Mouse (Mus musculus) myocyte (in vitro differentiated cells): Measurements from ENCODE around the gene Tcf7l1. TPM values are rescaled to one million over a fixed set of nuclear protein-coding genes. Genes with fewer than 3 reads are reported as not detected.

Experiments
- H3K27me3 ChIP-seq: one replicate; pipeline ENCODE4 v1.6.1; 2011; ENCODE audit not compliant: control insufficient read depth, insufficient read depth, insufficient read length
- H3K36me3 ChIP-seq: one replicate; pipeline ENCODE4 v1.6.1; 2011; ENCODE audit not compliant: control insufficient read depth, insufficient read depth
- H3K4me2 ChIP-seq: one replicate; pipeline ENCODE4 v1.6.1; 2011; ENCODE audit warnings: low read depth, control low read depth
- H3K4me3 ChIP-seq: one replicate; pipeline ENCODE4 v1.5.1; 2011; ENCODE audit warnings: mild to moderate bottlenecking, control low read depth, moderate library complexity
- H3K79me2 ChIP-seq: one replicate; pipeline ENCODE4 v1.6.1; 2011; ENCODE audit not compliant: control insufficient read depth, insufficient read depth
- H3ac ChIP-seq: one replicate; pipeline ENCODE4 v1.6.1; 2011; ENCODE audit not compliant: control insufficient read depth, insufficient read length
- CEBPB ChIP-seq: IDR thresholded peaks from 2 replicates; pipeline ENCODE4 v1.6.1; 2011; ENCODE audit warnings: mild to moderate bottlenecking, moderate library complexity; ENCODE audit not compliant: poor library complexity, insufficient read depth, severe bottlenecking
- E2F4 ChIP-seq: IDR thresholded peaks from one replicate; pipeline ENCODE4 v1.6.1; 2011; ENCODE audit warnings: mild to moderate bottlenecking, control low read depth, moderate library complexity; ENCODE audit not compliant: insufficient read depth
- MAX ChIP-seq: IDR thresholded peaks from one replicate; pipeline ENCODE4 v1.6.1; 2011; ENCODE audit warnings: low read depth, mild to moderate bottlenecking, control low read depth
- MYOD1 ChIP-seq, 3 experiments: IDR thresholded peaks; one replicate each; pipeline ENCODE4 v1.6.1; 2011; ENCODE audit warnings: control low read depth in 2 of 3, low read depth in 2 of 3, mild to moderate bottlenecking in 2 of 3, moderate library complexity in 1 of 3; ENCODE audit not compliant: insufficient read length in 2 of 3, control insufficient read depth in 1 of 3
- MYOG ChIP-seq, 3 experiments: IDR thresholded peaks; one replicate each; pipeline ENCODE4 v1.6.1; 2011; ENCODE audit warnings: control low read depth in 2 of 3, low read depth in 2 of 3, mild to moderate bottlenecking in 2 of 3; ENCODE audit not compliant: insufficient read length in 2 of 3, control insufficient read depth in 1 of 3, insufficient read depth in 1 of 3
- POLR2A ChIP-seq: IDR thresholded peaks from one replicate; pipeline ENCODE4 v1.6.1; 2011; ENCODE audit warnings: low read depth, mild to moderate bottlenecking, control low read depth, moderate library complexity; ENCODE audit not compliant: insufficient read length
- POLR2AphosphoS2 ChIP-seq: IDR thresholded peaks from one replicate; pipeline ENCODE4 v1.6.1; 2011; ENCODE audit warnings: low read depth, control low read depth; ENCODE audit not compliant: insufficient read length
- REST ChIP-seq: IDR thresholded peaks from one replicate; pipeline ENCODE4 v1.6.1; 2011; ENCODE audit warnings: mild to moderate bottlenecking, control low read depth, moderate library complexity; ENCODE audit not compliant: insufficient read depth, insufficient read length
- SRF ChIP-seq: IDR thresholded peaks from one replicate; pipeline ENCODE4 v1.6.1; 2011; ENCODE audit warnings: low read depth; ENCODE audit not compliant: control insufficient read depth, insufficient read length
- TCF12 ChIP-seq: IDR thresholded peaks from one replicate; pipeline ENCODE4 v1.6.1; 2011; ENCODE audit warnings: mild to moderate bottlenecking, control low read depth; ENCODE audit not compliant: poor library complexity, insufficient read depth, severe bottlenecking
- TCF3 ChIP-seq: IDR thresholded peaks from one replicate; pipeline ENCODE4 v1.6.1; 2011; ENCODE audit warnings: low read depth, control low read depth; ENCODE audit not compliant: insufficient read length
- USF1 ChIP-seq: IDR thresholded peaks from one replicate; pipeline ENCODE4 v1.6.1; 2011; ENCODE audit warnings: low read depth, mild to moderate bottlenecking, control low read depth, moderate library complexity
- polyA plus RNA-seq: library from polyadenylated mRNA; unstranded; fragments of >200 nt; fragmentation: generic; extraction: Trizol; gene quantifications from one replicate; pipeline ENCODE4 v1.2.1, GENCODE M21; 2012; ENCODE audit warnings: missing spikeins

The Tcf7l1 gene
- polyA plus RNA-seq, 1 experiment: 13.3 TPM

- Histone ChIP-seq H3K36me3 (peaks cover 32% of the 10 kb centered on the region), H3K79me2 (no peaks in the 10 kb centered on the region), H3K27me3 (no peaks in the 10 kb centered on the region), H3K4me3 (no peak overlapping the region), H3K4me2 (no peak overlapping the region), H3ac (no peak overlapping the region)
- no peak for TF ChIP-seq POLR2A
These were observed 181.4 kb downstream of the Tcf7l1 start for GRCm38 (mm10) chr6:72607676-72608075.

- Histone ChIP-seq H3K27me3 (no peaks in the 10 kb centered on the region), H3K79me2 (no peaks in the 10 kb centered on the region), H3K4me2 (no peak overlapping the region), H3K4me3 (no peak overlapping the region), H3K36me3 (peaks cover 32% of the 10 kb centered on the region), H3ac (no peak overlapping the region)
- TF ChIP-seq E2F4 (no peak), USF1 (no peak), MYOG (IDR thresholded peaks at IDR 0.05; ENCODE audit: control insufficient read depth in 1 of 3, insufficient read depth in 1 of 3, insufficient read length in 2 of 3, low read depth in 2 of 3) (no peak), TCF3 (no peak), MAX (no peak), MYOD1 (IDR thresholded peaks at IDR 0.05; ENCODE audit: control insufficient read depth in 1 of 3, insufficient read length in 2 of 3, low read depth in 2 of 3) (no peak), SRF (no peak), REST (no peak), POLR2AphosphoS2 (no peak), TCF12 (no peak), POLR2A (no peak), CEBPB (no peak)
These were observed 182.0 kb downstream of the Tcf7l1 start for GRCm38 (mm10) chr6:72607060-72607459.

GRCm38 (mm10) chr6:72604066-72604465 is 185.0 kb downstream of the Tcf7l1 start:
- H3K4me3 ChIP-seq: no peak overlapping the region
- peaks cover 18% of the 10 kb centered on the region for H3K36me3 ChIP-seq
- no peaks in the 10 kb centered on the region for H3K79me2 ChIP-seq
- no peaks in the 10 kb centered on the region for H3K27me3 ChIP-seq
- no peak overlapping the region for H3K4me2 ChIP-seq
- H3ac ChIP-seq: no peak overlapping the region
- TF ChIP-seq TCF3: no peak
- TF ChIP-seq E2F4: no peak
- TF ChIP-seq TCF12: no peak
- TF ChIP-seq CEBPB: peak; percentile 25; the same call in 1 of the 2 replicates
- TF ChIP-seq POLR2A: no peak

GRCm38 (mm10) chr6:72601732-72602131 is 187.3 kb downstream of the Tcf7l1 start:
- H3K36me3 ChIP-seq: peaks cover 6% of the 10 kb centered on the region
- H3ac ChIP-seq: no peak overlapping the region
- H3K4me2 ChIP-seq: no peak overlapping the region
- no peak for TF ChIP-seq MYOD1 (IDR thresholded peaks at IDR 0.05; ENCODE audit: control insufficient read depth in 1 of 3, insufficient read length in 2 of 3, low read depth in 2 of 3)
- no peak for TF ChIP-seq MYOG (IDR thresholded peaks at IDR 0.05; ENCODE audit: control insufficient read depth in 1 of 3, insufficient read depth in 1 of 3, insufficient read length in 2 of 3, low read depth in 2 of 3)
- TF ChIP-seq USF1: no peak
- TF ChIP-seq REST: no peak
- no peak for TF ChIP-seq E2F4
- no peak for TF ChIP-seq POLR2AphosphoS2
- TF ChIP-seq TCF3: no peak
- TF ChIP-seq SRF: no peak
- TF ChIP-seq MAX: no peak
- TF ChIP-seq CEBPB: no peak
- no peak for TF ChIP-seq POLR2A
- no peak for TF ChIP-seq TCF12
- no peaks in the 10 kb centered on the region for H3K79me2 ChIP-seq
- no peak overlapping the region for H3K4me3 ChIP-seq
- no peaks in the 10 kb centered on the region for H3K27me3 ChIP-seq

GRCm38 (mm10) chr6:72600771-72601170 is 188.3 kb downstream of the Tcf7l1 start:
- Histone ChIP-seq H3K36me3 (no peaks in the 10 kb centered on the region), H3K4me3 (no peak overlapping the region), H3K4me2 (no peak overlapping the region), H3K27me3 (no peaks in the 10 kb centered on the region), H3K79me2 (no peaks in the 10 kb centered on the region), H3ac (no peak overlapping the region)
- no peak for TF ChIP-seq SRF
- TF ChIP-seq POLR2AphosphoS2: no peak
- no peak for TF ChIP-seq REST
- no peak for TF ChIP-seq MAX
- TF ChIP-seq MYOG (IDR thresholded peaks at IDR 0.05; ENCODE audit: control insufficient read depth in 1 of 3, insufficient read depth in 1 of 3, insufficient read length in 2 of 3, low read depth in 2 of 3): no peak
- no peak for TF ChIP-seq POLR2A

- Histone ChIP-seq H3K27me3 (no peaks in the 10 kb centered on the region), H3ac (no peak overlapping the region), H3K4me2 (no peak overlapping the region), H3K4me3 (no peak overlapping the region), H3K79me2 (no peaks in the 10 kb centered on the region), H3K36me3 (no peaks in the 10 kb centered on the region)
- no peak for TF ChIP-seq MYOD1 (IDR thresholded peaks at IDR 0.05; ENCODE audit: control insufficient read depth in 1 of 3, insufficient read length in 2 of 3, low read depth in 2 of 3)
- no peak for TF ChIP-seq CEBPB
- no peak for TF ChIP-seq USF1
- no peak for TF ChIP-seq MAX
- TF ChIP-seq MYOG (IDR thresholded peaks at IDR 0.05; ENCODE audit: control insufficient read depth in 1 of 3, insufficient read depth in 1 of 3, insufficient read length in 2 of 3, low read depth in 2 of 3): no peak
- no peak for TF ChIP-seq REST
- no peak for TF ChIP-seq POLR2AphosphoS2
- TF ChIP-seq TCF3: no peak
- no peak for TF ChIP-seq POLR2A
- no peak for TF ChIP-seq SRF
- TF ChIP-seq TCF12: no peak
- TF ChIP-seq E2F4: no peak
These were observed 188.8 kb downstream of the Tcf7l1 start for GRCm38 (mm10) chr6:72600216-72600615.
